20 mouse cellular contexts compared by ENCODE assay signal in the genomic region with DNA sequence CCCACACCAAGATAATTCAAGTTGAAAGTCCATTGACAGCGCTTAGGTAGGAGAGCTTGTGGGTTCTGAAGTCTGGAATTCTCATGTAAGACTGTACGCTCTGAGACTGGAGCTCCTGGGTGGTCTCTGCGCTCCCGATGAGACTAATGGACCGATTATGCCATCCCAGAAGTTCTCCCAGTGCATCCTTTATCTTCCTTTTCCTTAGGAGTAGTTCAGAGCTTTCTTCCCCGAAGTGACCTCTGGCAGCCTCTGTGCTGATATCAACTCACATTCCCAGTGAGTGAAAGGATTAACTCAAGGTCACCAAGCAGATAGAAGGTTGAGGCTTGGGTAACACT.
A peak's percentile ranks its signal among the peaks of the same experiment; 100 is the strongest.
DNase-seq lines count a peak whose midpoint lies in the region; ATAC-seq and TF ChIP-seq lines count a peak whose summit lies in the region.
"Had no signal": no experiment of that assay in that cellular context is flagged by ENCODE, and none has a peak within 500 bp of the region (broad histone marks: within the 10 kb centered on the region; RNA-seq: fewer than 3 reads in every experiment).

No protein-coding gene starts in this region.

- peak; percentile 18 for DNase-seq in adrenal gland, adult 8-10 months
- DNase-seq in adrenal gland, postnatal 36 days: no peak
- DNase-seq in heart, postnatal 0 days (ENCODE audit: low spot score): no peak
- peak; percentile 77 for DNase-seq in liver, adult 2 months (ENCODE audit: extremely low read depth, low read depth, low spot score)
- no peak for DNase-seq in liver, embryonic 11.5 days (ENCODE audit: low spot score)
- DNase-seq in liver, postnatal 0 days: no peak
- no peak for DNase-seq in left cerebral cortex, adult 8-10 months (ENCODE audit: low spot score in 2 of 2)
- DNase-seq: cerebellum, adult 8-10 months; forebrain, postnatal 0 days; layer of hippocampus, adult 9-11 months; midbrain, embryonic 14.5 days; right cerebral cortex, adult 18-20 months; thymus, postnatal 4 days had no signal

- H3K9ac ChIP-seq in heart, postnatal 0 days (replicated peaks; ENCODE audit: low read depth, low read length): no peak overlapping the region
- no peak overlapping the region for H3K9ac ChIP-seq in heart, embryonic 12.5 days
- no peak overlapping the region for H3K9ac ChIP-seq in liver, adult 2 months (ENCODE audit: low read depth, low read length)
- no peak overlapping the region for H3K9ac ChIP-seq in liver, embryonic 11.5 days (ENCODE audit: low read depth, low read length)
- no peak overlapping the region for H3K9ac ChIP-seq in liver, postnatal 0 days (replicated peaks)
- H3K9ac ChIP-seq: forebrain, postnatal 0 days; neural tube, embryonic 13.5 days had no signal

- H3K79me2 ChIP-seq in liver, adult 2 months (ENCODE audit: control insufficient read depth, insufficient read depth, low read length): no peaks in the 10 kb centered on the region

- no peak for TF ChIP-seq CTCF in heart, postnatal 0 days (IDR thresholded peaks at IDR 0.05; ENCODE audit: low read depth)
- no peak for TF ChIP-seq CTCF in liver, adult 2 months (IDR thresholded peaks at IDR 0.05; ENCODE audit: low read depth, low read length)
- TF ChIP-seq CTCF in liver, postnatal 0 days (IDR thresholded peaks at IDR 0.05; ENCODE audit: low read depth): no peak

- H3K27ac ChIP-seq in heart, postnatal 0 days (ENCODE audit: low read depth): peak overlapping the region; percentile 63
- H3K27ac ChIP-seq in heart, embryonic 12.5 days (ENCODE audit: poor library complexity, severe bottlenecking): no peak overlapping the region
- peak overlapping the region; percentile 88 for H3K27ac ChIP-seq in liver, adult 2 months (replicated peaks; ENCODE audit: insufficient read depth, low read depth, low read length)
- no peak overlapping the region for H3K27ac ChIP-seq in liver, embryonic 11.5 days (ENCODE audit: low read depth, low read length)
- H3K27ac ChIP-seq in liver, postnatal 0 days (ENCODE audit: low read depth): peak overlapping the region; percentile 74; the same call in 1 of the 2 replicates
- H3K27ac ChIP-seq: forebrain, embryonic 10.5 days; left cerebral cortex, adult 2 months; neural tube, embryonic 13.5 days had no signal

- H3K4me3 ChIP-seq in heart, postnatal 0 days (ENCODE audit: low read depth, low read length): no peak overlapping the region
- H3K4me3 ChIP-seq in heart, embryonic 12.5 days: no peak overlapping the region
- H3K4me3 ChIP-seq in liver, adult 2 months (ENCODE audit: insufficient read depth, low read depth, low read length): no peak overlapping the region
- H3K4me3 ChIP-seq in liver, embryonic 11.5 days (ENCODE audit: low read depth, low read length): no peak overlapping the region
- no peak overlapping the region for H3K4me3 ChIP-seq in liver, postnatal 0 days (ENCODE audit: low read depth, low read length)
- H3K4me3 ChIP-seq: forebrain, embryonic 10.5 days; left cerebral cortex, adult 2 months; megakaryocyte, embryonic 14.5 days; neural tube, embryonic 13.5 days had no signal

- peaks cover 17% of the 10 kb centered on the region for H3K4me1 ChIP-seq in heart, postnatal 0 days (ENCODE audit: control insufficient read depth, insufficient read depth)
- H3K4me1 ChIP-seq in heart, embryonic 12.5 days (replicated peaks): peaks cover 28% of the 10 kb centered on the region
- peaks cover 11% of the 10 kb centered on the region; the same call in 1 of the 2 replicates for H3K4me1 ChIP-seq in liver, adult 2 months (ENCODE audit: control insufficient read depth, insufficient read depth, low read length)
- 0 out of 2 replicates have a peak, but pooled peaks cover 2% of the 10 kb centered on the region for H3K4me1 ChIP-seq in liver, embryonic 11.5 days (replicated peaks; ENCODE audit: control insufficient read depth, insufficient read depth, low read length)
- peaks cover 14% of the 10 kb centered on the region; the same call in 1 of the 2 replicates for H3K4me1 ChIP-seq in liver, postnatal 0 days (ENCODE audit: insufficient read depth)

- ATAC-seq in heart, postnatal 0 days (ENCODE audit: insufficient read depth, low read depth): no peak
- no peak for ATAC-seq in heart, embryonic 12.5 days (ENCODE audit: insufficient number of reproducible peaks, low FRiP score)
- ATAC-seq in liver, embryonic 11.5 days (replicated peaks; ENCODE audit: low FRiP score): no peak
- no peak for ATAC-seq in liver, postnatal 0 days
- ATAC-seq: forebrain, postnatal 0 days; hindbrain, embryonic 16.5 days had no signal

- H3K36me3 ChIP-seq in heart, postnatal 0 days (replicated peaks; ENCODE audit: control insufficient read depth, insufficient read depth, low read length): no peaks in the 10 kb centered on the region
- H3K36me3 ChIP-seq in heart, embryonic 12.5 days: no peaks in the 10 kb centered on the region
- H3K36me3 ChIP-seq in liver, adult 2 months (ENCODE audit: control insufficient read depth, insufficient read depth, low read length): no peaks in the 10 kb centered on the region
- H3K36me3 ChIP-seq in liver, embryonic 11.5 days (ENCODE audit: control insufficient read depth, insufficient read depth, low read length): no peaks in the 10 kb centered on the region
- H3K36me3 ChIP-seq in liver, postnatal 0 days (replicated peaks; ENCODE audit: insufficient read depth, low read length): no peaks in the 10 kb centered on the region
- H3K36me3 ChIP-seq: forebrain, embryonic 10.5 days; G1E; neural tube, embryonic 13.5 days had no signal

- WGBS in heart, postnatal 0 days: 43% methylated on average over 6 of the region's 6 CpGs
- WGBS in heart, embryonic 12.5 days: 47% methylated on average over 6 of the region's 6 CpGs
- WGBS in liver, adult 2 months: 63% methylated on average over 6 of the region's 6 CpGs
- WGBS in liver, embryonic 11.5 days: 60% methylated on average over 6 of the region's 6 CpGs
- 66% methylated on average over 6 of the region's 6 CpGs for WGBS in liver, postnatal 0 days (ENCODE audit: insufficient replicate concordance)

- no peak for TF ChIP-seq POLR2A in liver, adult 2 months (IDR thresholded peaks at IDR 0.05; ENCODE audit: extremely low read depth, insufficient read depth, low read length)

- H3K9me3 ChIP-seq in heart, postnatal 0 days (replicated peaks; ENCODE audit: control insufficient read depth, low read length): no peaks in the 10 kb centered on the region
- H3K9me3 ChIP-seq in heart, embryonic 12.5 days (replicated peaks): no peaks in the 10 kb centered on the region
- no peaks in the 10 kb centered on the region for H3K9me3 ChIP-seq in liver, embryonic 11.5 days (ENCODE audit: control insufficient read depth, low read length)
- H3K9me3 ChIP-seq in liver, postnatal 0 days (ENCODE audit: low read length): no peaks in the 10 kb centered on the region
- H3K9me3 ChIP-seq: G1E; neural tube, embryonic 13.5 days had no signal

- no peaks in the 10 kb centered on the region for H3K27me3 ChIP-seq in heart, postnatal 0 days (ENCODE audit: control insufficient read depth, insufficient read depth, low read length)
- no peaks in the 10 kb centered on the region for H3K27me3 ChIP-seq in heart, embryonic 12.5 days (replicated peaks)
- no peaks in the 10 kb centered on the region for H3K27me3 ChIP-seq in liver, adult 2 months (ENCODE audit: control insufficient read depth, insufficient read depth, low read length)
- no peaks in the 10 kb centered on the region for H3K27me3 ChIP-seq in liver, embryonic 11.5 days (replicated peaks; ENCODE audit: control insufficient read depth, insufficient read depth, low read length)
- no peaks in the 10 kb centered on the region for H3K27me3 ChIP-seq in liver, postnatal 0 days (ENCODE audit: insufficient read depth, low read length)
- H3K27me3 ChIP-seq: megakaryocyte, embryonic 14.5 days had no signal

- TF ChIP-seq EP300 in heart, postnatal 0 days (IDR thresholded peaks at IDR 0.05; ENCODE audit: low read depth): no peak
- no peak for TF ChIP-seq EP300 in liver, postnatal 0 days (IDR thresholded peaks at IDR 0.05; ENCODE audit: low read depth)

- H3K4me2 ChIP-seq in heart, postnatal 0 days (ENCODE audit: low read depth, low read length): no peak overlapping the region
- no peak overlapping the region for H3K4me2 ChIP-seq in heart, embryonic 12.5 days
- no peak overlapping the region for H3K4me2 ChIP-seq in liver, embryonic 11.5 days
- H3K4me2 ChIP-seq in liver, postnatal 0 days (ENCODE audit: low read depth, low read length): no peak overlapping the region
- H3K4me2 ChIP-seq: neural tube, embryonic 13.5 days had no signal

Comparison
In these comparisons a context has a peak if more than half of its experiments do, and no peak if none do; other contexts are left out.
1. DNase-seq: peak in adrenal gland, adult 8-10 months (single experiment) and liver, adult 2 months (single experiment); none in adrenal gland, postnatal 36 days (0 of 2), heart, postnatal 0 days (single experiment), liver, embryonic 11.5 days (single experiment), liver, postnatal 0 days (single experiment) and left cerebral cortex, adult 8-10 months (0 of 2).
2. H3K27ac ChIP-seq: peak in heart, postnatal 0 days (single experiment), liver, adult 2 months (single experiment) and liver, postnatal 0 days (single experiment); none in heart, embryonic 12.5 days (single experiment) and liver, embryonic 11.5 days (single experiment).